Mouse (Mus musculus): ENCODE measurements around the gene Vcpkmt. TPM values are rescaled to one million over a fixed set of nuclear protein-coding genes. Genes with fewer than 3 reads are reported as not detected.
A peak's percentile ranks its signal among the peaks of the same experiment; 100 is the strongest.

The Vcpkmt gene
- total RNA-seq, 2 experiments from 2014 or later, result 20.6 to 23.0 TPM

DNA sequence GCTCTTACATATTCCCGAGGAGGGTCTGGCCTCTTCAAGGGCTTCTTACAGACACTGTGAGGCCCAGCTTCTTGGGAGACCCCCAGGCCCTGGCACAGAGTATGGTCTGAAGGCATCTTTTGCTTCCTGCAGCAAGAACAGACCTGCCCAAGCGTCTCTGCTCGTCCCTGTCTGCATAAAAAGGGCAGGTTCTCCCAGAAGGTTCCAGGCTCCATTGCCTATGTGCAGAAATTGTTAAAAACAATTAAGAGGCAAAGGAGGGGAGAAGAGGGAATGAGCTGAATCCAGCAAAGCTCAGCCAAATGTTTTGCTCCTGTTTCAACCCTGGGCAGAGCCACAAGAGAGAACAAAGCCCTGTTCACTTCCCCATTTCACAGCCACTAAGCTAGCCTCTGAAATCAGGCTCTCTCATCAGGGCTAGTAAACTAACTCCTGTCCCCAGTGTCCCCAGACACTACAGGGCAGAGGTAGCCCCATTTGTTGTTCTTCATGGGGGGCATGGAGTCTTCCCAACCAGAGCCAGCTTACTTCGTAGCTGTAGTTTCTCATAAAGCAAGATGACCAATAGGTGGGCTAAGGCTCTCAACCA is 44.4 kb downstream of the Vcpkmt start:
- DNase-seq (ENCODE audit: low spot score in 2 of 2), result peak in 1 of 2 experiments; percentile 32

DNA sequence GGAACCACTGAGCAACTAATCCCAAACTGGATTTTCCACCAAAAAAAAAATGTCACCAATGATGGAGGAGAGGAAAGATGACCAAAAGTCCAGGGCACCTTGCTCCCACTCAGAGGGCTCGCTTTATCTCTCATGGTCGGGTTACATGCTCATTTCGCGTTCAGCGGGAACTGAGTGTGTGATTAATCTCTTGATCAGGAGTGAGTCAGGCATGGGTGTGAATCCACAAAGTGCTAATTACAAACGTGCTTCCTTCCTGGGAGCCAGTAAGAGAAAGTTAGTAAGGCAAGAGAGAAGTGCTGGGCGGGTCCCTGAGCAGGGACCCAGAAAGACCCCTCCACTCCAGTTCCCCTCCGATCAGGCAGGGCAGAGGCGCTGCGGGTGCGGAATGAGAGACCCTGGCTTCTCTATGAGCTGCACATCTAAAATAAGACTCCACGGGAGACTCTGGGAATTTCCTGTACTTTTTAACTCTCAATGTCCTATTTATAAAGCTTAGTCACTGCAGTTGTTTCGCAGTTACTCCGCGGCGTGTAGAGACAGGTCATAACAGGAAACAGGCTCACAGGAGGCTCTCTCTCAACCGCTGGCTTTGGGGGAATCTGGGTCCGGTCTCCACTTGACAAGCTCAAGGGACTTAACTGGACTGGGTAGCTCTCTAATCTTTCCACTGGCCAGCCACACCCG is 45.0 kb downstream of the Vcpkmt start:
- peak; percentile 13 to 28 for DNase-seq (ENCODE audit: low spot score in 2 of 2)

DNA sequence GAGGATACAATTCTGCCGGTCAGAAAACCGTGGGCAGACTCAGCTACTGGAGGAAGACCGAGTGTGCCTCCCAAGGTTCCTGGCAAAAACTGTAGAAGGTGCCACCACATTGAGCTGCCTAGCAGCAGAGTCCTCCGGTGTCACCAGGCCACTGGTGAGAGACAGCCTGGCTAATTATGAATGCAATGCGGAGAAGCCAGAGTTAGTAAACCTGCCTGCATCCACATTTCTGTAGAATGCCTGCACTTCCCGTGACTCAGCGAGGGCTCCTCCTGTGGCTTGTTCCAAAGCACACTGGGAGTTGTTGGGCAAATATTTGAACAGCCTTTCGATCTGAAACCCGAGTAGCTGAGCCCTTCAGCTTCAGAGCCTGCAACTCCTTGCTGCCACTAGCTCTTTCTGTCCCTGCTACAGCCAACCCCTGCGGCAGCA is 45.6 kb downstream of the Vcpkmt start:
- DNase-seq (ENCODE audit: low spot score in 2 of 2), result peak; percentile 22 to 28

DNA sequence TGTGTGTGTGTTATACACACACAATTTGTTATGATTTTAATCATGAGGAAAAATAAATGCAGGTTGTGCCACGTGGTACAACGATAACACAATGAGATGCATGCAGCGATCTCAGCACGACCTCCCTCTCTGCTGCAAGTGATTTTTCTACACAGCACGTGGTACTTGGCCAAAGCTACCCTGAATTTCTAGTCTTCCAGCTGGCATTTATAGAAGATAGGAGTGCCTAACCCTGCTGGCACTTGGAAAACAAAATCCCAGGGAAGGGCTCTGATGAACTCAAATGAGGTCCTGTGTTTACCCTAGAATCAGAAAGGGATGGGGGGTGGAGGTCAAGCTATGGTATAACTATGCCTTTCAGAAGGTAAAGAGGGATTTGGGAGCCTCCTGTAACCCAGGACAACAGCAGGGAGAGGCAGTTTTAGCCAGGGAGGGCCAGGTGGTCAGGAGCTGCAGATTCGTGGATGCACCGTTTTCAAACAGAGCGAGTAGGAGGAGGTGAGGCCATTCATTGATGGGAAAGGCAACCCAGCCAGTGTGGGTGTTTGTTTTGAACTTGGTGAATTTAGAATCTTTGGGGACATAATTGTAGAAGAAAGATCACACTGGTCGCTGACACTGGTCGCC is 46.1 kb downstream of the Vcpkmt start:
- DNase-seq (ENCODE audit: low spot score in 2 of 2), result peak in 1 of 2 experiments; percentile 23

DNA sequence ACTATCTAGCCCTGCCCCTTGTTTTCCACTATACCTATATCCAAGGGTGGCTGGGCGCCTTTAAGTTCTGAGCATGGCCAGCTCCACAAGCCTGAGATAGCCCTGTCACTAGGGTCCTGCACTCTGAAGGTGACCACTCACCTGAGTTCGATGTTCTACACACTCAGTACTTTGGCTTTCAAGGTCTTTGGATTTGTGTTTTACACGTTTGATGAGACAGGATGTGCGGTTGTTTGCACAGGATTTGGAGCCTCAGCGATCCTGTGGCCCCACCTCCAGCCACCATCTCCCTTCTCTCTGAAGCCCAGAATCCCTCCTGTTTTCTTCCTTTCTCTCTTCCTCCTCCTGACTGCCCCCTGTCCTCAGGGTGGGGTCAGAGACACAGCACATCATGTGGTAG is 49.6 kb downstream of the Vcpkmt start:
- no peak for DNase-seq (ENCODE audit: low spot score in 2 of 2)

DNA sequence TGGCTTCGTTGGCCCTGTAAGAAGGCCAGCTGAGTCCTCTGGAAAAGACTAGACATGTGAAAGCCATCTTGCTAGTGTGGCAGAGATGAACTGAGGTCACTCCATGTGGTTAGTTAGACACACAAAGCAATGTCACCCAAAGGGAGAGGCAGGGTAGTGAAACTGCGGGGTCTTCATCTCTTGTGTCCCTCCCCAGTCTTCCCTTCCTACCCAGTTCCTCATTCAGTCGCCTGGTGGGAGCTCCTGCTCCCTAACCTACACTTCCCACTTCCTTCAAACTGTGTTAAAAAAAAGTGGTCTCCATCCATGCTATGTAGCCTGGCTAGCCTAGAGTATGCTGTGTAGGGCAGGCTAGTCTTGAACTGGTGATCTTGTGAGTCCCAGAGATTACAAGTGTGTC is 50.3 kb downstream of the Vcpkmt start:
- no peak for DNase-seq (ENCODE audit: low spot score in 2 of 2)

DNA sequence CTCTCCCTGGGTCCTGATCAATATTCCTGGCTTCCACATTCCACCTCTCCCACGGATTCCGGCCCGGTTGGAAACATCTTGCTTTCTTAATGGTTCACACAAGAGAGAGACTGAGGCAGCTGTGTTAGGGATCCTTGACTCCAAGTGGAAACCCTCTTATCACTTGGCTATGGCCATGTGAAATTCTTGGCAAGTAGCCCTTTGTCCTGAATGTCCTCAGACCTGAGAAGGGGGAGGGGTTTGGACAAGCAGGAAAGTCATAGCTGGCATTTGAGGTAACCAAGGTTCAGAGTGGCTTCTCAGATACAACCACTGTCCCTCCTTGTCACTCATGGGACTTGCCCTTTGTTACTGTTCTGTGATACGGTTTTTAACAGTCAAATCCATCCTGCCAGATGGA is 50.7 kb downstream of the Vcpkmt start:
- no peak for DNase-seq (ENCODE audit: low spot score in 2 of 2)

DNA sequence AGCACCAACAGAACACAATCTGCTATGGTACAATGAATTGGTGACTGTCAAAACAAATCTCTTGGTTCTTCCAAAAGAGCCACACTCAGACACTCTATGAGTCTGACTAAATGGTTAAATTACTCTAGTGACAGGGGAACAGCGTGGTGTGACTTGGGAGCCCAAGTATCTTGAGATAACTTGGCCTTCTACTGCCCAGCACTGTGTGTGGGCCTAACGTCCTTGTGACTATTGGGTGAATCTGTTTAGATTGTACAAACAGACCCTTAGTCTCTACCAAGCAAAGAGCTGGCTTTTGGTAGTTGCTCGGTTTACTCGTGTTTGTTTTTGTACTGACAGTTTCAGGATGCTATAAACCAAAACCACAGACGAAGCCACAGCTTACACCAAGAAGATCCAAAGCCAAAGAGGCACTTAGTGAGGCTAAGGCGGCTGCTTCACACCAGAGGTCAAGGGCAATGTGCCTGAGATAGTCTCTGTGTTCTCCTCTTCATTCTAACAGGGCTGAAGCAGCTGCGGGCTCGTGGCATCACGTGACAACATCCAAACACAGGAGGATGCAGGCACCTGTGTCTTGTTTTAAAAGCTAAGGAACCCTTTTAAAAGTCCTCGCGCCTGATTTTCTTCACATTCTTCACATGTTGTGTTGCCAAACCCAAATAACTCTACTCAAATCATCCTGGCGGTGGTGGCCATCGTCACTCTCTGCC is 53.0 kb downstream of the Vcpkmt start:
- no peak for DNase-seq (ENCODE audit: low spot score in 2 of 2)

DNA sequence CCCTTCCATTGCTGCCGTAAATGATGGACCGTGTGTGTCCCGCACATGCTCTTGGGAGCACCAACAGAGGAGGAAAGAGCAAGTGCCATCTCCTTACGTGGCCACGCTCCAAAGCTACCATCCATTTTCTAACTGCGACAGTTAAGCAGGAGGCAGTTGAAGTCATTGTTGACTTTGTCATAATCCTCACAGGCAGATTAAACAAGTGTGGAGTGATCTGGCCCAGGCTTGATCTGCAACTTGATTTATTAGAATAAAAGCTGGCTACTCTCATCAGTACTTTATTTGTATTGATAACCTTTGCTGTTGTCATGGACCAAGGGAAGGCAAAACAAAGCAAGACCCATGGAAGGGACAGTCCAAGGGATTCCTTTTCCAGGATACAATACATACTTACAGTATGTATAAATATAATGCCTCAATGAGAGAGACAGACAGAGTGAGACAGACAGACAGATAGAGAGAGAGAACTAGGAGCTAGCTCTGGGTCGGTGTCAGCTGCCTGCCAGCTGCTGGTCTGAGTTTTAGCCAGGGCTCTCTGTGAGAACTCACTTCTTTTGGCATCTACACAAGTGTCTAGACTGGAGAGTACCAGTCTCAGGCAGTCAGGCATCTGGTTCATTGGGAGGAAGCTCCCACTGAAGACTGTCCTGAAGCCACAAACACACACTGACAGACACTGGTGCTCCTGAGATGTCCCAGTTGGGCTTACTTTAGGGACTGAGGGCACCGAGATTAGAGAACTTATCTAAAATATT is 54.4 kb downstream of the Vcpkmt start:
- DNase-seq (ENCODE audit: low spot score in 2 of 2), result no peak

Small RNA genes within 50 kb of the gene (microRNA-seq; reads per million reads assigned to microRNA genes)
- gene Gm23018, result 0 reads per million in 2 experiments

Other genes starting within 250 kb of the Vcpkmt start
- gene Nemf, start 225.9 kb downstream of the Vcpkmt start, total RNA-seq (2021), result 10 to 100 TPM; 44.7 to 52.6 TPM
- gene Arf6, start 210.9 kb downstream of the Vcpkmt start, total RNA-seq (2021), result 10 to 100 TPM; 64.8 to 69.0 TPM
- gene Gm9887, start 210.6 kb downstream of the Vcpkmt start, total RNA-seq (2021), result 1 to 10 TPM; 1.2 to 1.5 TPM
- 10 to 100 TPM; 31.8 to 34.1 TPM for gene Sos2, start 98.8 kb upstream of the Vcpkmt start, total RNA-seq (2021)
- gene L2hgdh, start 141.8 kb upstream of the Vcpkmt start, total RNA-seq (2021), result 10 to 100 TPM; 12.8 to 14.2 TPM
- gene Atp5s, start 141.9 kb upstream of the Vcpkmt start, total RNA-seq (2021), result 10 to 100 TPM; 22.2 to 29.0 TPM
- 10 to 100 TPM; 25.1 to 27.9 TPM for gene Cdkl1, start 208.2 kb upstream of the Vcpkmt start, total RNA-seq (2021)

Data from layer of hippocampus, postnatal 10 days (tissue).